Mouse (Mus musculus) heart, postnatal 14 days (tissue): ENCODE measurements around the gene Vmn1r112. TPM values are rescaled to one million over a fixed set of nuclear protein-coding genes. Genes with fewer than 3 reads are reported as not detected.
"Not testable (repeated sequence)": the region's sequence is repeated elsewhere in the genome, so short reads cannot be mapped to it uniquely, and the experiment has no call there.

Source experiments
- DNase-seq, 2 experiments: peaks; one replicate each; pipeline ENCODE4 v3.0.0; 2021 to 2022
- intact Hi-C: fragments of 180-260 bp; cut with DNase I; formaldehyde crosslinking; loops from one replicate; pipeline ENCODE4 v1.15.1; 2025
- long read RNA-seq, 2 experiments: library from polyadenylated mRNA; stranded (forward); transcript quantifications; one replicate each; pipeline ENCODE4 v2.0.0; 2021
- total RNA-seq, 2 experiments: library from RNA; stranded (reverse); gene quantifications; 2 replicates each; pipeline ENCODE4 v1.2.3; 2021

Vmn1r112 gene
- total RNA-seq = not detected
- long read RNA-seq, experiment 1 = 0 reads
- long read RNA-seq, experiment 2 = 0 reads

- DNase-seq, intact Hi-C loops: not testable (repeated sequence)
Observed at GRCm38 (mm10) chr7:20770885-20771284, at the start of gene Vmn1r112. Gene Vmn1r112 (plus strand): TSS chr7:20771185.

- intact Hi-C loops, DNase-seq: not testable (repeated sequence)
Observed at GRCm38 (mm10) chr7:20730524-20730923, 40.5 kb upstream of the Vmn1r112 start, which contains the start of gene Gm10668. Gene Gm10668 (minus strand): TSS chr7:20730624.

GRCm38 (mm10) chr7:20786985-20787384 is 16.0 kb downstream of the Vmn1r112 start, which contains the start of gene Vmn1r113:
Gene Vmn1r113 (plus strand): TSS chr7:20787285.
- intact Hi-C loops, DNase-seq: not testable (repeated sequence)

DNA sequence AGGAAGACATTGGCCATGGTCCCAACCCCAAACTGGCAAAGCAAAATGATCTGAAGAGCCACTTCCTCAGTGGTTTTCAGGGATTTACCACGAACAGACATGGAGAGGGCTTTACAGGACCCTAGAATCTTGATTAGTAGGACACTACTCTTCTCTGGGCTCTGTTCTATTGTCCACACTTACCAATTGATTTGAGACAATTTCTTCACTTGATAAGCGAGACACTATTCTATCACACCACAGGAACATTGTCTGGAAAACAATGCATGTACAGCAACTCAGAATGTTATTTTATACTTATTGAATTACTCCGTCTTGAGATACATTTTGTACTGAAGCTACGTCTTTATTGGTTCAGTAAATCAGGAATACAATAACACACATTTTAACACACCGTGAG is 41.1 kb downstream of the Vmn1r112 start, which contains the start of gene Vmn1r114:
TSS of gene Vmn1r114 (minus strand) at position 101 of the 400 bp plus-strand sequence.
- intact Hi-C loops, DNase-seq: not testable (repeated sequence)

Other genes starting within 250 kb of the Vmn1r112 start
- gene Vmn1r104, start 237.3 kb upstream of the Vmn1r112 start, total RNA-seq = not detected
- not detected for gene Gm5726, start 225.4 kb upstream of the Vmn1r112 start, total RNA-seq
- gene Gm4141, start 194.9 kb upstream of the Vmn1r112 start, total RNA-seq = not detected
- gene Gm4513, start 172.2 kb upstream of the Vmn1r112 start, total RNA-seq = not detected
- not detected for gene Vmn1r107, start 102.3 kb upstream of the Vmn1r112 start, total RNA-seq
- gene Vmn1r111, start 68.0 kb upstream of the Vmn1r112 start, total RNA-seq = not detected
- gene Gm10668, start 40.6 kb upstream of the Vmn1r112 start, total RNA-seq = not detected
- not detected for gene Vmn1r113, start 16.1 kb downstream of the Vmn1r112 start, total RNA-seq
- gene Vmn1r114, start 41.0 kb downstream of the Vmn1r112 start, total RNA-seq = not detected
- gene Vmn1r115, start 73.8 kb downstream of the Vmn1r112 start, total RNA-seq = not detected
- gene Vmn1r116, start 101.1 kb downstream of the Vmn1r112 start, total RNA-seq = not detected
- gene Vmn1r117, start 112.9 kb downstream of the Vmn1r112 start, total RNA-seq = not detected
- gene Vmn1r118, start 141.2 kb downstream of the Vmn1r112 start, total RNA-seq = not detected
- not detected for gene Vmn1r119, start 241.3 kb downstream of the Vmn1r112 start, total RNA-seq